Mouse (Mus musculus): ENCODE measurements at regions not wholly inside any gene's neighbourhood (a gene's known extent, or its start where the extent isn't known, plus 50 kb on each side); places are given as distances from the start of the nearest gene placed in this dataset.

DNA sequence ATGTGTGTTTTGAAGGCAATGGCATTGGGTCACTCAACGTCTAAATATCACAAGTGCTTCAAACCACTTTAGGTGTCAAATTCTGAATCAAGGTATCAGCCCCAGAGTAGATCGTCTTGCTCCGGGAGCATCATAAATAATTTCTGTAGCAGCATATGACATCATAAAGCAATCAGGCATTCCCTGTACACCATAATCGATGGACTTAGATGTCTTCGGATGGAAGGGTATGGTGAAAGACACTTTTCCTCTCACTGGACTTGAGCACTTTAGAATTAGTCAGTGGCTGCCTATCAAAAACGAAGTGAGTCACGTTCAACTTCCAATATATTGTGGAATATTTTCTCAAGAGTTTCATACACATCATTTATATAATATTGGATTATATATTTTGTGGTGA, 77.9 kb downstream of the Gm5426 start:
- TF ChIP-seq CTCF (conservative IDR thresholded peaks at IDR 0.05; ENCODE audit: low read length) (no peak), NANOG (IDR thresholded peaks at IDR 0.05; ENCODE audit: borderline replicate concordance, low read length) (no peak), POU5F1 (IDR thresholded peaks at IDR 0.05; ENCODE audit: borderline replicate concordance, low read length) (no peak)
